Mouse (Mus musculus) G1E-ER4 (cell line): ENCODE measurements around the gene Fam166a. TPM values are rescaled to one million over a fixed set of nuclear protein-coding genes. Genes with fewer than 3 reads are reported as not detected.

Experiments
- GATA1 ChIP-seq: IDR thresholded peaks from one replicate; pipeline ENCODE4 v1.8.0; 2012; ENCODE audit warnings: low read length, inconsistent platforms
- polyA plus RNA-seq: library from polyadenylated mRNA; stranded (reverse); fragments of >175 nt; gene quantifications from 2 replicates; pipeline ENCODE4 v1.2.3, GENCODE M21; 2012

Gene Fam166a
- polyA plus RNA-seq, 1 experiment = 0.09 TPM

DNA sequence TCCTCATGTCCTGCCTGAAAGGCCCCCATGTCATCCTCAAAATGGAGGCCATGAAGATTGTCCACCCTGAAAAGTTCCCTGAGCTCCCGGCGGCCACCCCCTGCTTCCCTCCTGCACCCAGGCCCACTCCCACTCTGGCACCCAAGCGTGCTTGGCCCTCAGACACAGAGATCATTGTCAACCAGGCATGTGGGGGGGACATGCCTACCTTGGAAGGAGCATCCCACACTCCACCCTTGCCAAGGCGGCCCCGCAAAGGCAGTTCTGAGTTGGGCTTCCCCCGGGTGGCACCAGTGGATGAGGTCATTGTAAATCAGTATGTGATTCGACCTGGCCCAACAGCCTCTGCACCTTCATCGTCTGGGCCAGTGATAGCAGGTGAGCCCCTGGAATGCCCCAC lies 24.8 kb downstream of the Fam166a start:
- TF ChIP-seq GATA1 = no peak

GRCm38 (mm10) chr2:25244144-25244543 lies 25.6 kb downstream of the Fam166a start:
- no peak for TF ChIP-seq GATA1

DNA sequence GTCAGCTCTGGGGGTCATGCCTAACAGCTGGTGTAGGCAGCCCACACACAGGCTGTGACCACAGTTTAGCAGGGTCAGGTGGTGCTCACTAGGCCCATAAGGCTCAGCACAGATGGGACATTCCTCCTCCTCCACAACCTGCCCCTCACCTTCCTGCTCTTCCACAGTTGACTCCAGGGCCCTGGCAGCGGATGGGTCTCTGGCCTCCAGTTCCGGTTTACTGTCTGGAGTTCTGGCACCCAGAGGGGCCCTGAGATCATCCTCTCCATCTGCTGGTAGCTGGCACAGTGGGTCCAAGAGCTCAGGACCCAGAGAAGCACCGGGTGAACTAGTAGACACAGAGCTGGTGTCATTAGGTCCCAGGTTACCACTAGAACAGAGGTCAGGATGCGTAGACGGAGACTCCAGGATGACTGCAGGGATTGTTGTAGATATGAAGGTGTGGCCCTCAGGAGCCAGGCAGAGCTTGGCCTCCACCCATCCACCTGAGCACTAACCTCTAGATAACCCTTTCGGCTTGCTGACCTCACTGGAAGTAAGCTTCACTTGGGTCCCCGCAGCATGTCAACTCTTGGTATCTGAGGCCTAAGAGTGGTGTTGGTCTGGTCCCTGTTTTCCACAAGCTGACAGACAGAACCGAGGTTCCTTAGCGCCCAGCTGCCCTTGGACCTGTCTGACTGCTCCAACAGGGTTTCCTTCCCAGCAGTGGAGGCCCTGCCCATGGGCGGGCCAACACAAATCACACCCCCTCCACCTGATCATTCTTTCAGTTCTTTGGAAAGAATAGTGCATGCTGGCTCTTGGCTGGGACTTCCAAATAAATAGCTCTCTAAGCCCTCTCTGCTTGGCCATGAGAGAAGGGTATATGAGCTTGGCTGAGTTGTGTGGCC lies 27.9 kb downstream of the Fam166a start, which contains the start of gene AL732309.1:
Gene AL732309.1 (minus strand): TSS at position 681 of the 890 bp plus-strand sequence.
- TF ChIP-seq GATA1 = no peak

DNA sequence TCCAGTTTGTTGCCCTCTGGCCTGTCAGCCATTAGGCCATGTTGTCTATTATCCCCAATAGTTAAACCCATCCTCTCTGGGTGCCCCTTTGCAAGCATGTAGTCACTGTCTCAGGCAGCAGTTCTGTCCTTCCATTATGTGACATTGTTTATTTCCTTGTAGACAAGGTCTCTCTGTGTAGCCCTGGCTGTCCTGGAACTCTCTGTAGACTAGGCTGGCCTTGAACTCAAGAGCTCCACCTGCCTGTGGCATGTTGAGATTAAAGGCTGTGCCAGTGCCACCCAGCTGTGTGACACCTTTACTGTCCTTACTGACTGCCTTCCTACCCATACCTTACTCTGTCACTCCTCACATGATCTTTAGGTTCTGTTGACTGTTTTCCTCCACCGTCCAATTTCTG lies 33.8 kb downstream of the Fam166a start:
- no peak for TF ChIP-seq GATA1

- TF ChIP-seq GATA1 = no peak
Measured at GRCm38 (mm10) chr2:25255284-25255779, 36.8 kb downstream of the Fam166a start, which contains the start of gene Tmem203. Tmem203 (plus strand) TSS chr2:25255439.

GRCm38 (mm10) chr2:25258887-25259286 lies 40.3 kb downstream of the Fam166a start:
- TF ChIP-seq GATA1 = no peak

- no peak for TF ChIP-seq GATA1
Measured at GRCm38 (mm10) chr2:25261870-25262269, 43.3 kb downstream of the Fam166a start.

GRCm38 (mm10) chr2:25262291-25262767 lies 43.8 kb downstream of the Fam166a start, which contains the start of gene Tprn:
Tprn (plus strand) TSS chr2:25262618.
- no peak for TF ChIP-seq GATA1

- no peak for TF ChIP-seq GATA1
Measured at GRCm38 (mm10) chr2:25262795-25263622, 44.5 kb downstream of the Fam166a start.

- TF ChIP-seq GATA1 = no peak
Measured at GRCm38 (mm10) chr2:25263623-25264285, 45.2 kb downstream of the Fam166a start.

DNA sequence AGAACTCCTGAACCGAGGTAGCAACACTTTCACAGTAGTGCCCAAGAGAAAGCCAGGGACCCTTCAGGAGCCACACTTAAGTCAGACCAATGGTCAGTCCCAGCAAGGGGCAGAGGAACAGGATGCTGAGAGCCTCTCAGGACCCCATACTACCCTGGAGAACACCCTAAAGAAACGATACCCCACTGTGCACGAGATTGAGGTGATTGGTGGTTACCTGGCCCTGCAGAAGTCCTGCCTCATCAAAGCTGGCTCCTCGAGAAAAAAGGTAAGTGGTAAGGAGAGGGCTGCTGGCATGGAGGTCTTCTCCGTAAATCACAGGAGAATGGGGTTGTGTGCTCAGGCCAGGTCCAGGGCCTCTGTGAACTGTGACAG lies 45.7 kb downstream of the Fam166a start:
- no peak for TF ChIP-seq GATA1

DNA sequence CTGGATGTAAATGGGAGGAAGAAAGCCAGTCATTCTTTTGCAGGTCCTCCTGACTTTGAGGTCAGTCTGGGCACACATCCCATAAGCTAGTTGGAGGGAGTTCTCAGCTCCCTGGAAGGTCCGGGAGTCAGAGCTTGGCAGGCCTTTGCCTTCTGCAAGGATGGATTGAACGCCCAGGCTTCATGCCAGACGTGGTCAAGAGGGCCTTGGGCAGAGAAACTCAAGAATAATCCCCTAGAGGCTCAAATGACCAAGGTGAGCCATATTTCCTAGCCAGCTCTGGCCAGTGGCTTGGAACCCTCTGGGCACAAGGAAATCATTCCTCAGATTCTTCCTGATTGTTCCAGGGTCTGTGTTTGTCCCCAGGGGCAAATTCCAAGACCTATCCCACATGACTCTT lies 46.3 kb downstream of the Fam166a start:
- no peak for TF ChIP-seq GATA1

DNA sequence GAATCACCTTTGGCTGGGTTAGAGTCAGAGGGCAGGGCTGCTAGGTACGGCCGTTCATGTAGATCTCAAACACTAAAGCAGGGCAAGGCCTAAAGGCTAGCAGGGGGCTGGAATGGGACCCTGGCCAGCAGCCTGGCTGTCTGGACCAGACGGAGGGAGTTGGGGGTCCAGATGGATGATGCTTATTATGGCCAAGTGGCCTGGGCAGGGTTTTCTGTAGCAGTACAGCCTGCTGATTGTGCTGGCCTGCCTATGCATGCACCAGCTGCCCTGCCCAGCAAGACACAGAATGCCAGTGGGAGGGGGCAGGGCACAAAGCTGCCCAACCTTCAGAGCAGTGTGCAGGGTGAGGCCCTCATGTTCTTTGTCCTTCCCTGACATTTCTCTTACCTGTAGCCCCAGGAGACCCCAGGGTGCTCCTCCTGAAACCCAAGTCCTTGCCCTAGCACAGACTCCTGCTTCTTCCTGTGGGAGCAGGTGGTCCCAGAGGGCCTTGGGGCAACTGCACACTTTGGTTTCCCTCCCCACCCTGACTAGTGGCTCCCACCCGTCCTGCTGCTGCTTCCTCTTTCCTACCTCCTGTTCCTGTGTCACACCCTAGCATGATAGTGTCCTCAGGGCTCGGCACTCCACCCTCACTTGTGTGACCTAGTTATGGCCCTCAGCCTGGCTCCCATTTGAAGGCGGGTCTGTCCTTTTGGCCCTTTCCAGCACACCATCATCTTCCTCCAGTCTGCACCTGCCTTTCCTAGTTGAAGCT lies 47.5 kb downstream of the Fam166a start:
- TF ChIP-seq GATA1 = no peak

- TF ChIP-seq GATA1 = no peak
Measured at GRCm38 (mm10) chr2:25266720-25267119, 48.2 kb downstream of the Fam166a start.

- no peak for TF ChIP-seq GATA1
Measured at GRCm38 (mm10) chr2:25267241-25267640, 48.7 kb downstream of the Fam166a start.
